Mouse (Mus musculus) olfactory bulb, adult 2 months (tissue): ENCODE measurements at regions not wholly inside any gene's neighbourhood (a gene's known extent, or its start where the extent isn't known, plus 50 kb on each side); places are given as distances from the start of the nearest gene placed in this dataset.

Experiments used
- CTCF ChIP-seq: fragments of 200-500 bp; IDR thresholded peaks from 2 replicates; pipeline ENCODE4 v1.5.1; 2012; ENCODE audit warnings: low read depth, mild to moderate bottlenecking, low read length, moderate library complexity; ENCODE audit not compliant: insufficient read depth
- POLR2A ChIP-seq: fragments of 200-500 bp; IDR thresholded peaks from 2 replicates; pipeline ENCODE4 v1.6.1; 2012; ENCODE audit warnings: mild to moderate bottlenecking, low read depth, low read length, moderate library complexity; ENCODE audit not compliant: insufficient read depth

DNA sequence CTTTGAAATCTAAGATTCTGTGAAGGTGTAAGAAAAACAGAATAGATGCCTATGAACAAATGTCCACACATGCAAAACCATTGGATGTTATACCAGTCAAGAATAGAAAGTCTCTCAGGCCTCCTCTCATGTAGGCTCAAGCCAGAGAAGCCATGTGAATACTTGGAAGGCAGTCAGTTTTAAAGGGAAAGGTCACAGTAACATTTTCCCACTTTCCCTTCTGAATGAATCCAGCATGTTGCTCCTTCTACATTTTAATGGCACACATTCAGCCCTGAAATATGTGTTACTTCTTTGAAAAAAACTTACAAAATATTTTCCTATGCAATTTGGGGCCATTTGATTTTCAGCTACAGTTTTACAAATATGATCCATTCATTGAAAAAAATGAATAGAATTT is 186.1 kb downstream of the Lurap1l start:
- no peak for TF ChIP-seq CTCF
- TF ChIP-seq POLR2A, result no peak
